Mouse (Mus musculus) gastrocnemius, adult 2 months (tissue): ENCODE measurements around the gene Olfr364-ps1. TPM values are rescaled to one million over a fixed set of nuclear protein-coding genes. Genes with fewer than 3 reads are reported as not detected.

Experiments used
- DNase-seq: peaks from one replicate; pipeline ENCODE4 v3.0.0; 2022
- H3K27ac ChIP-seq: fragments of 200-600 bp; 2 replicates; pipeline ENCODE4 v1.8.1; 2022; ENCODE audit warnings: mild to moderate bottlenecking
- H3K4me3 ChIP-seq: fragments of 200-600 bp; 2 replicates; pipeline ENCODE4 v1.8.1; 2022; ENCODE audit warnings: mild to moderate bottlenecking, moderate library complexity
- CTCF ChIP-seq: fragments of 200-600 bp; IDR thresholded peaks from 2 replicates; pipeline ENCODE4 v1.8.1; 2022; ENCODE audit warnings: antibody characterized with exemption, mild to moderate bottlenecking, moderate library complexity
- intact Hi-C: fragments of 180-260 bp; cut with DNase I; formaldehyde crosslinking; loops from one replicate; pipeline ENCODE4 v1.15.1; 2025
- long read RNA-seq, 2 experiments: library from polyadenylated mRNA; stranded (forward); transcript quantifications; one replicate each; pipeline ENCODE4 v2.0.0; 2021
- total RNA-seq, 2 experiments: library from RNA; stranded (reverse); gene quantifications; 2 replicates each; pipeline ENCODE4 v1.2.3; 2021

Gene Olfr364-ps1
- not detected for total RNA-seq
- long read RNA-seq, experiment 1 = 0 reads
- long read RNA-seq, experiment 2 = 0 reads

- intact Hi-C loops = no loop called here
- DNase-seq = no peak
- TF ChIP-seq CTCF = no peak
Observed at GRCm38 (mm10) chr2:37139022-37139421, at the start of gene Olfr364-ps1. Gene Olfr364-ps1 (plus strand): TSS chr2:37139322.

GRCm38 (mm10) chr2:37117810-37118209, 21.3 kb upstream of the Olfr364-ps1 start, which contains the start of gene Olfr362:
Gene Olfr362 (minus strand): TSS chr2:37117910.
- no peak for DNase-seq
- Histone ChIP-seq H3K27ac (no peak within 1 kb of the TSS), H3K4me3 (no peak within 1 kb of the TSS)
- intact Hi-C loops = no loop called here
- no peak for TF ChIP-seq CTCF

More at GRCm38 (mm10) chr2:37139022-37139421, at the start of gene Olfr364-ps1:
- Histone ChIP-seq H3K4me3 (no peak within 1 kb of the TSS), H3K27ac (no peak within 1 kb of the TSS)

GRCm38 (mm10) chr2:37187898-37188297, 48.8 kb downstream of the Olfr364-ps1 start, which contains the start of gene Olfr365:
Gene Olfr365 (plus strand): TSS chr2:37188198.
- TF ChIP-seq CTCF = no peak
- no peak for DNase-seq
- no peak within 1 kb of the TSS for H3K4me3 ChIP-seq
- H3K27ac ChIP-seq = no peak within 1 kb of the TSS
- intact Hi-C loops = no loop called here

Other genes with a start within 250 kb of the Olfr364-ps1 start
- gene Olfr353, start 246.4 kb upstream of the Olfr364-ps1 start, total RNA-seq = not detected
- not detected for gene Olfr354, start 233.6 kb upstream of the Olfr364-ps1 start, total RNA-seq
- not detected for gene Olfr355, start 210.4 kb upstream of the Olfr364-ps1 start, total RNA-seq
- gene Olfr356, start 202.2 kb upstream of the Olfr364-ps1 start, total RNA-seq = not detected
- gene Olfr357, start 145.5 kb upstream of the Olfr364-ps1 start, total RNA-seq = not detected
- gene Olfr358, start 130.0 kb upstream of the Olfr364-ps1 start, total RNA-seq = not detected
- not detected for gene Olfr360, start 73.6 kb upstream of the Olfr364-ps1 start, total RNA-seq
- gene Olfr361, start 50.0 kb upstream of the Olfr364-ps1 start, total RNA-seq = not detected
- gene Olfr362, start 21.4 kb upstream of the Olfr364-ps1 start, total RNA-seq = not detected
- under 1 TPM in 1 of 2 experiments, not detected in 1; 0.06 TPM for gene Olfr365, start 48.9 kb downstream of the Olfr364-ps1 start, total RNA-seq
- not detected for gene Olfr366, start 72.3 kb downstream of the Olfr364-ps1 start, total RNA-seq
- gene Olfr368, start 187.2 kb downstream of the Olfr364-ps1 start, total RNA-seq = not detected
- 10 to 100 TPM in 1 of 2 experiments, 1 to 10 TPM in 1; 10.0 to 16.0 TPM for gene Pdcl, start 220.0 kb downstream of the Olfr364-ps1 start, total RNA-seq